Mouse (Mus musculus) G1E (cell line): ENCODE results near the gene Coq8b.
A peak's percentile ranks its signal among the peaks of the same experiment; 100 is the strongest.

Experiments
- CTCF ChIP-seq: IDR thresholded peaks from 2 replicates; pipeline ENCODE4 v1.5.1; 2012; ENCODE audit warnings: low read depth, low read length, inconsistent platforms, mixed read lengths
- GATA1 ChIP-seq: IDR thresholded peaks from 2 replicates; pipeline ENCODE4 v1.6.1; 2012; ENCODE audit warnings: borderline replicate concordance, low read length, inconsistent platforms, mixed read lengths
- GATA2 ChIP-seq: IDR thresholded peaks from 2 replicates; pipeline ENCODE4 v1.6.1; 2012; ENCODE audit warnings: low read depth, low read length, inconsistent platforms, borderline replicate concordance
- POLR2AphosphoS5 ChIP-seq: IDR thresholded peaks from 2 replicates; pipeline ENCODE4 v1.6.1; 2012; ENCODE audit warnings: low read depth, low read length, inconsistent platforms; ENCODE audit not compliant: insufficient replicate concordance
- TAL1 ChIP-seq: conservative IDR thresholded peaks from 2 replicates; pipeline ENCODE4 v1.6.1; 2012; ENCODE audit warnings: low read depth, low read length, inconsistent platforms, mixed read lengths

DNA sequence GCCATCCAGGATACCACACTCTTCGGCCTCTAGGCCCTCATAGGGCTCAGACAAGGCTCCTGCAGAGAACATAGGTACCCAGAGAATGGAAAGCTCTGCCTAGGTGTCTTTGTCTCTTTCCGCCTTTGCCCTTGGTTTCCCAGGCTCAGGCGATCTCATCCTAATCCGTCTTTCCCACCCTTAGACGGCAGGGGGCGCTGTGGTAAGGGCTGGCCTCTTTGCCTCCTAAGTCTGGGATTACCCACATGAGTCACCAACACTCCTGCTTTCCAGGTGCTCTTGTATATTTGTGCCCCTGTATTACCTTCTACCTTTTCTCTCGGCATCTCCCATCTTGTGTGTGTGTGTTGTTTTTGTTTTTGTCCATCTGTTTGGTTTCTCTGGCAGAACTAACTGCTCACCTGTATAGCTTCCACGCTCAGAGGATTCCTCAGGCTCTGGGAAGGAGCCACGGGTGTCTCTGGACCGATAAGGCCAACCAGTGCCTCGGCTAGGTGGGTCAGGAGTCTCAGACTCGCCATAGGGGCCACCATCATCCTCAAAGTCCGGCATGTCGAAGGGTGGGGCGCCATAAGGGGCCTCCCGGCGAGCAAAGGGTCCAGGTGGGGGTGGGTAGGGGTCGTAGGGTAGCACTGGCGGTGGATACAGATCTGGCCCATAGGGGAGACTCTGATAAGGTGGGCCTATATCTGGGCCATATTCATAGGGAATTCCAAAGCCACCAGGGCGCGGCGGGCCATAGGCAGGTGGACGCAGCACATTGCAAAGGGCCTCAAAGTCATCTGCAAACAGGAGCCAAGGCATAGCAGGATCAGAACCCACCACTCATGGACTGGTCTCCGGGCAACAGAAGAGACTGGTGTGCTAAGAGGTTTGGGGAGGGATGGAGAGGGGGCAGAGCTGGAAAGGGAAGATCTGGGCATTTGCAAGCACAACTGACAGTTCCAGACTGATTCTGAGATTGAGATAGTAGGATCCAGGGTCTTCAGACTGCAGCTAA, 73.6 kb downstream of the Coq8b start:
- TF ChIP-seq CTCF (peak; percentile 74), GATA2 (no peak), TAL1 (no peak), GATA1 (no peak), POLR2AphosphoS5 (no peak)
